Mouse (Mus musculus) embryonic facial prominence, embryonic 12.5 days (tissue): ENCODE results near the gene Cbln4. TPM values are rescaled to one million over a fixed set of nuclear protein-coding genes. Genes with fewer than 3 reads are reported as not detected.

Experiments used
- ATAC-seq: fragments of 200-750 bp; cut with Nextera tagmentation; 2 replicates; pipeline ENCODE4 v1.8.0; 2017; ENCODE audit not compliant: insufficient number of reproducible peaks, insufficient read depth, low FRiP score, low TSS enrichment
- H3K27ac ChIP-seq: fragments of 300-500 bp; sonication (generic); 2 replicates; pipeline ENCODE4 v1.5.1; 2016; ENCODE audit warnings: mild to moderate bottlenecking
- H3K27me3 ChIP-seq: fragments of 300-500 bp; sonication (generic); 2 replicates; pipeline ENCODE4 v1.6.1; 2016; ENCODE audit warnings: mild to moderate bottlenecking, moderate library complexity
- H3K36me3 ChIP-seq: fragments of 300-500 bp; sonication (generic); 2 replicates; pipeline ENCODE4 v1.6.1; 2016; ENCODE audit warnings: mild to moderate bottlenecking
- H3K4me1 ChIP-seq: fragments of 300-500 bp; sonication (generic); 2 replicates; pipeline ENCODE4 v1.6.1; 2016
- H3K4me2 ChIP-seq: fragments of 300-500 bp; sonication (generic); replicated peaks from 2 replicates; pipeline ENCODE4 v1.6.1; 2016; ENCODE audit warnings: mild to moderate bottlenecking, moderate library complexity
- H3K4me3 ChIP-seq: fragments of 300-500 bp; sonication (generic); 2 replicates; pipeline ENCODE4 v1.5.1; 2016; ENCODE audit warnings: mild to moderate bottlenecking
- H3K9ac ChIP-seq: fragments of 300-500 bp; sonication (generic); 2 replicates; pipeline ENCODE4 v1.6.1; 2016; ENCODE audit warnings: mild to moderate bottlenecking, moderate library complexity
- H3K9me3 ChIP-seq: fragments of 300-500 bp; sonication (generic); 2 replicates; pipeline ENCODE4 v1.6.1; 2016; ENCODE audit warnings: mild to moderate bottlenecking, moderate library complexity
- WGBS: fragments of 180-500 bp; shearing (Covaris S2); methylation state at CpG from one replicate; pipeline ENCODE4 v1.1.7; 2016; 5-methylcytosine and 5-hydroxymethylcytosine counted together
- polyA plus RNA-seq: library from polyadenylated mRNA; unstranded; fragments of >200 nt; fragmentation: Nextera tagmentation; extraction: Ambion mirVana; gene quantifications from 2 replicates; pipeline ENCODE4 v1.2.1, GENCODE M21; 2016

The Cbln4 gene
- polyA plus RNA-seq, 1 experiment from 2014 or later, result 8.9 TPM

- Histone ChIP-seq H3K9me3 (no peaks in the 10 kb centered on the region), H3K36me3 (no peaks in the 10 kb centered on the region), H3K4me1 (no peaks in the 10 kb centered on the region), H3K9ac (no peak overlapping the region), H3K4me2 (no peak overlapping the region), H3K27me3 (0 out of 2 replicates have a peak, but pooled peaks cover 3% of the 10 kb centered on the region), H3K4me3 (no peak overlapping the region), H3K27ac (no peak overlapping the region)
- ATAC-seq, result no peak
- 61% methylated on average over 12 of the region's 12 CpGs for WGBS
These were observed 17.7 kb downstream of the Cbln4 start for GRCm38 (mm10) chr2:172025459-172026130.

GRCm38 (mm10) chr2:172006726-172007125, 36.5 kb downstream of the Cbln4 start:
- no peak for ATAC-seq
- Histone ChIP-seq H3K4me1 (0 out of 2 replicates have a peak, but pooled peaks cover 4% of the 10 kb centered on the region), H3K4me2 (no peak overlapping the region), H3K9me3 (no peaks in the 10 kb centered on the region), H3K27ac (no peak overlapping the region), H3K27me3 (no peaks in the 10 kb centered on the region), H3K4me3 (no peak overlapping the region), H3K36me3 (no peaks in the 10 kb centered on the region), H3K9ac (no peak overlapping the region)
- WGBS, result 93% methylated on average over 9 of the region's 10 CpGs

GRCm38 (mm10) chr2:172005970-172006369, 37.3 kb downstream of the Cbln4 start:
- 48% methylated on average over 7 of the region's 7 CpGs for WGBS
- Histone ChIP-seq H3K27me3 (no peaks in the 10 kb centered on the region), H3K27ac (no peak overlapping the region), H3K9ac (no peak overlapping the region), H3K4me2 (no peak overlapping the region), H3K4me3 (no peak overlapping the region), H3K36me3 (no peaks in the 10 kb centered on the region), H3K9me3 (no peaks in the 10 kb centered on the region), H3K4me1 (0 out of 2 replicates have a peak, but pooled peaks cover 4% of the 10 kb centered on the region)
- ATAC-seq, result no peak

- no peak overlapping the region for H3K27ac ChIP-seq
- no peaks in the 10 kb centered on the region for H3K9me3 ChIP-seq
- no peak for ATAC-seq
- WGBS, result 72% methylated on average over 21 of the region's 21 CpGs
- 0 out of 2 replicates have a peak, but pooled peaks cover 4% of the 10 kb centered on the region for H3K4me1 ChIP-seq
- no peak overlapping the region for H3K9ac ChIP-seq
- H3K4me2 ChIP-seq, result no peak overlapping the region
- no peaks in the 10 kb centered on the region for H3K27me3 ChIP-seq
- no peaks in the 10 kb centered on the region for H3K36me3 ChIP-seq
- H3K4me3 ChIP-seq, result no peak overlapping the region
These were observed 39.0 kb downstream of the Cbln4 start for GRCm38 (mm10) chr2:172004029-172004984.

- no peaks in the 10 kb centered on the region for H3K9me3 ChIP-seq
- no peak overlapping the region for H3K27ac ChIP-seq
- H3K9ac ChIP-seq, result no peak overlapping the region
- 63% methylated on average over 6 of the region's 6 CpGs for WGBS
- ATAC-seq, result no peak
- H3K27me3 ChIP-seq, result no peaks in the 10 kb centered on the region
- H3K36me3 ChIP-seq, result no peaks in the 10 kb centered on the region
- no peaks in the 10 kb centered on the region for H3K4me1 ChIP-seq
- H3K4me3 ChIP-seq, result no peak overlapping the region
- H3K4me2 ChIP-seq, result no peak overlapping the region
These were observed 46.1 kb downstream of the Cbln4 start for GRCm38 (mm10) chr2:171996979-171997686.

- no peak overlapping the region for H3K4me3 ChIP-seq
- H3K27me3 ChIP-seq, result no peaks in the 10 kb centered on the region
- no peak overlapping the region for H3K9ac ChIP-seq
- no peak for ATAC-seq
- no peak overlapping the region for H3K27ac ChIP-seq
- H3K36me3 ChIP-seq, result no peaks in the 10 kb centered on the region
- H3K9me3 ChIP-seq, result no peaks in the 10 kb centered on the region
- 62% methylated on average over 6 of the region's 6 CpGs for WGBS
- H3K4me2 ChIP-seq, result no peak overlapping the region
- H3K4me1 ChIP-seq, result no peaks in the 10 kb centered on the region
These were observed 48.4 kb downstream of the Cbln4 start for GRCm38 (mm10) chr2:171994861-171995260.

GRCm38 (mm10) chr2:171994240-171994639, 49.0 kb downstream of the Cbln4 start:
- H3K4me2 ChIP-seq, result no peak overlapping the region
- no peak for ATAC-seq
- no peaks in the 10 kb centered on the region for H3K9me3 ChIP-seq
- WGBS, result 83% methylated on average over 5 of the region's 5 CpGs
- no peaks in the 10 kb centered on the region for H3K4me1 ChIP-seq
- H3K27me3 ChIP-seq, result no peaks in the 10 kb centered on the region
- H3K4me3 ChIP-seq, result no peak overlapping the region
- no peak overlapping the region for H3K27ac ChIP-seq
- no peaks in the 10 kb centered on the region for H3K36me3 ChIP-seq
- no peak overlapping the region for H3K9ac ChIP-seq

- no peaks in the 10 kb centered on the region for H3K27me3 ChIP-seq
- H3K9ac ChIP-seq, result no peak overlapping the region
- no peak overlapping the region for H3K27ac ChIP-seq
- H3K4me3 ChIP-seq, result no peak overlapping the region
- ATAC-seq, result no peak
- no peak overlapping the region for H3K4me2 ChIP-seq
- H3K4me1 ChIP-seq, result peaks cover 5% of the 10 kb centered on the region; the same call in 1 of the 2 replicates
- WGBS, result 27% methylated on average over 6 of the region's 6 CpGs
- H3K9me3 ChIP-seq, result no peaks in the 10 kb centered on the region
- no peaks in the 10 kb centered on the region for H3K36me3 ChIP-seq
These were observed 56.6 kb downstream of the Cbln4 start for GRCm38 (mm10) chr2:171986686-171987085.

Other genes with a start within 250 kb of the Cbln4 start
- gene Mc3r, start 205.0 kb upstream of the Cbln4 start, polyA plus RNA-seq, result 0.08 TPM in 1 of 2 replicates, not detected in the other